Comparison of ENCODE assay signal across 18 mouse cellular contexts in genomic region chr3:96133327-96133905, GRCm38 (mm10). TPM values are rescaled to one million over a fixed set of nuclear protein-coding genes. Genes with fewer than 3 reads are reported as not detected.
A peak's percentile ranks its signal among the peaks of the same experiment; 100 is the strongest.
DNase-seq lines count a peak whose midpoint lies in the region; ATAC-seq and TF ChIP-seq lines count a peak whose summit lies in the region.
"Had no signal": no experiment of that assay in that cellular context is flagged by ENCODE, and none has a peak within 500 bp of the region (broad histone marks: within the 10 kb centered on the region; RNA-seq: fewer than 3 reads in every experiment).

No protein-coding gene starts in this region.

- H3K36me3 ChIP-seq in liver, postnatal 0 days (replicated peaks; ENCODE audit: insufficient read depth, low read length) = no peaks in the 10 kb centered on the region; the same call in 1 of the 2 replicates
- peaks cover 16% of the 10 kb centered on the region for H3K36me3 ChIP-seq in liver, embryonic 12.5 days
- H3K36me3 ChIP-seq: forebrain, embryonic 12.5 days; neural tube, embryonic 15.5 days had no signal

- no peak for ATAC-seq in liver, postnatal 0 days
- ATAC-seq in liver, embryonic 12.5 days = no peak
- ATAC-seq: activated CD4-positive, CD25-positive, alpha-beta regulatory T cell, adult 4 months had no signal

- H3K4me3 ChIP-seq in liver, postnatal 0 days (ENCODE audit: low read depth, low read length) = no peak overlapping the region
- no peak overlapping the region for H3K4me3 ChIP-seq in liver, embryonic 12.5 days
- H3K4me3 ChIP-seq: forebrain, embryonic 12.5 days; neural tube, embryonic 15.5 days had no signal

- no peaks in the 10 kb centered on the region for H3K9me3 ChIP-seq in liver, postnatal 0 days (ENCODE audit: low read length)
- no peaks in the 10 kb centered on the region for H3K9me3 ChIP-seq in liver, embryonic 12.5 days (replicated peaks)
- H3K9me3 ChIP-seq: forebrain, embryonic 12.5 days; G1E; neural tube, embryonic 15.5 days had no signal

- WGBS in liver, postnatal 0 days (ENCODE audit: insufficient replicate concordance) = 60% methylated on average over 11 of the region's 11 CpGs
- 78% methylated on average over 11 of the region's 11 CpGs for WGBS in liver, embryonic 12.5 days (ENCODE audit: insufficient replicate concordance)

- H3K27me3 ChIP-seq in liver, postnatal 0 days (ENCODE audit: insufficient read depth, low read length) = no peaks in the 10 kb centered on the region
- H3K27me3 ChIP-seq in liver, embryonic 12.5 days (replicated peaks) = no peaks in the 10 kb centered on the region
- H3K27me3 ChIP-seq: forebrain, embryonic 12.5 days; neural tube, embryonic 15.5 days had no signal

- DNase-seq in heart, adult 11 months = peak; percentile 81
- DNase-seq in heart, postnatal 25 days (ENCODE audit: low spot score) = no peak
- DNase-seq in liver, postnatal 0 days = no peak
- peak; percentile 44 to 66 for DNase-seq in kidney, postnatal 25 days
- DNase-seq in yolk sac, embryonic 10.5 days (ENCODE audit: low spot score) = peak; percentile 76
- DNase-seq in adrenal gland, adult 8-10 months = no peak
- DNase-seq in left cerebral cortex, postnatal 14 days (ENCODE audit: low spot score in 2 of 2) = no peak
- DNase-seq: cerebellum, adult 11 months; gastrocnemius, postnatal 36 days; heart, postnatal 14 days; layer of hippocampus, adult 9-11 months; left cerebral cortex, postnatal 4 days; right cerebral cortex, adult 18-20 months had no signal

- no peak overlapping the region for H3K9ac ChIP-seq in liver, postnatal 0 days (replicated peaks)
- H3K9ac ChIP-seq in liver, embryonic 12.5 days = no peak overlapping the region
- H3K9ac ChIP-seq: forebrain, embryonic 12.5 days; neural tube, embryonic 15.5 days had no signal

- H3K4me2 ChIP-seq in liver, postnatal 0 days (ENCODE audit: low read depth, low read length) = no peak overlapping the region
- H3K4me2 ChIP-seq in liver, embryonic 12.5 days = no peak overlapping the region
- H3K4me2 ChIP-seq: forebrain, embryonic 12.5 days; neural tube, embryonic 15.5 days had no signal

- intact Hi-C loops in heart, postnatal 25 days (cut with DNase I) = no loop called here
- intact Hi-C loops in left cerebral cortex, postnatal 14 days (cut with DNase I) = no loop called here

- no peak for TF ChIP-seq CTCF in liver, postnatal 0 days (IDR thresholded peaks at IDR 0.05; ENCODE audit: low read depth)

- peak overlapping the region; percentile 42; the same call in 1 of the 2 replicates for H3K27ac ChIP-seq in liver, postnatal 0 days (ENCODE audit: low read depth)
- H3K27ac ChIP-seq in liver, embryonic 12.5 days = no peak overlapping the region
- H3K27ac ChIP-seq: forebrain, embryonic 12.5 days; neural tube, embryonic 15.5 days had no signal

- no peaks in the 10 kb centered on the region; the same call in 1 of the 2 replicates for H3K4me1 ChIP-seq in liver, postnatal 0 days (ENCODE audit: insufficient read depth)
- H3K4me1 ChIP-seq in liver, embryonic 12.5 days = peaks cover 10% of the 10 kb centered on the region; the same call in 1 of the 2 replicates
- H3K4me1 ChIP-seq: neural tube, embryonic 15.5 days had no signal

- no peak for TF ChIP-seq EP300 in liver, postnatal 0 days (IDR thresholded peaks at IDR 0.05; ENCODE audit: low read depth)

RNA-seq across cellular contexts. Expression of gene Mtmr11, which starts 28.4 kb away (rescaled TPM):
- 1 to 10 TPM; 3.2 TPM for total RNA-seq in heart, postnatal 25 days (2021)
- 2.7 and 3.0 TPM in 2 replicates for polyA plus RNA-seq in liver, postnatal 0 days (2015; fragmentation: Nextera tagmentation; extraction: Ambion mirVana)
- 2.4 and 3.9 TPM in 2 replicates for polyA plus RNA-seq in liver, embryonic 12.5 days (2016; fragmentation: Nextera tagmentation; extraction: Ambion mirVana)
- 10 to 100 TPM; 14.7 to 70.7 (median 43.7) TPM for total RNA-seq in adrenal gland, adult 8-10 months (2022)
- 1 to 10 TPM; 4.5 to 6.0 TPM for total RNA-seq in left cerebral cortex, postnatal 14 days (2021)
- polyA plus RNA-seq: G1E had no signal

RNA-seq across cellular contexts. Expression of gene Otud7b, which starts 29.1 kb away (rescaled TPM):
- total RNA-seq in heart, postnatal 25 days (2021) = 10 to 100 TPM; 52.2 to 54.5 TPM
- 7.4 and 7.9 TPM in 2 replicates for polyA plus RNA-seq in liver, postnatal 0 days (2015; fragmentation: Nextera tagmentation; extraction: Ambion mirVana)
- polyA plus RNA-seq in liver, embryonic 12.5 days (2016; fragmentation: Nextera tagmentation; extraction: Ambion mirVana) = 10.8 and 12.7 TPM in 2 replicates
- 10 to 100 TPM; 37.8 to 55.2 (median 47.2) TPM for total RNA-seq in adrenal gland, adult 8-10 months (2022)
- 10 to 100 TPM; 18.2 to 22.3 TPM for total RNA-seq in left cerebral cortex, postnatal 14 days (2021)

RNA-seq across cellular contexts. Expression of gene Sf3b4, which starts 38.7 kb away (rescaled TPM):
- 10 to 100 TPM; 16.9 to 17.2 TPM for total RNA-seq in heart, postnatal 25 days (2021)
- 38.6 and 41.1 TPM in 2 replicates for polyA plus RNA-seq in liver, postnatal 0 days (2015; fragmentation: Nextera tagmentation; extraction: Ambion mirVana)
- polyA plus RNA-seq in liver, embryonic 12.5 days (2016; fragmentation: Nextera tagmentation; extraction: Ambion mirVana) = 135 and 142 TPM in 2 replicates
- 10 to 100 TPM; 46.8 to 59.3 (median 50.8) TPM for total RNA-seq in adrenal gland, adult 8-10 months (2022)
- total RNA-seq in left cerebral cortex, postnatal 14 days (2021) = 10 to 100 TPM; 43.4 to 46.8 TPM

RNA-seq across cellular contexts. Expression of gene Sv2a, which starts 47.5 kb away (rescaled TPM):
- 1 to 10 TPM; 5.0 to 6.5 TPM for total RNA-seq in heart, postnatal 25 days (2021)
- 0.08 and 0.09 TPM in 2 replicates for polyA plus RNA-seq in liver, postnatal 0 days (2015; fragmentation: Nextera tagmentation; extraction: Ambion mirVana)
- 1.1 and 1.4 TPM in 2 replicates for polyA plus RNA-seq in liver, embryonic 12.5 days (2016; fragmentation: Nextera tagmentation; extraction: Ambion mirVana)
- total RNA-seq in adrenal gland, adult 8-10 months (2022) = 10 to 100 TPM in 3 of 4 experiments, 1 to 10 TPM in 1; 9.4 to 16.7 (median 13.6) TPM
- 100 to 1,000 TPM; 448 to 477 TPM for total RNA-seq in left cerebral cortex, postnatal 14 days (2021)

Comparison
In these comparisons a context has a peak if more than half of its experiments do, and no peak if none do; other contexts are left out.
1. DNase-seq: peak in heart, adult 11 months (single experiment), kidney, postnatal 25 days (2 of 2) and yolk sac, embryonic 10.5 days (single experiment); none in heart, postnatal 25 days (single experiment), liver, postnatal 0 days (single experiment), adrenal gland, adult 8-10 months (single experiment) and left cerebral cortex, postnatal 14 days (0 of 2).